Mouse (Mus musculus) liver, embryonic 14.5 days (tissue): Measurements from ENCODE around the gene Adamts12. TPM values are rescaled to one million over a fixed set of nuclear protein-coding genes. Genes with fewer than 3 reads are reported as not detected.

Experiments used
- ATAC-seq: fragments of 200-750 bp; cut with Nextera tagmentation; 2 replicates; pipeline ENCODE4 v1.8.0; 2017; ENCODE audit warnings: moderate number of reproducible peaks, mild to moderate bottlenecking, moderate library complexity; ENCODE audit not compliant: insufficient read depth
- DNase-seq, 3 experiments: peaks; one replicate each; pipeline ENCODE4 v3.0.0-alpha.2; 2012 to 2013; ENCODE audit warnings: low read depth in 3 of 3, low spot score in 3 of 3
- H3K27ac ChIP-seq: fragments of 300-500 bp; sonication (generic); 2 replicates; pipeline ENCODE4 v1.5.1; 2014; ENCODE audit warnings: moderate library complexity, mild to moderate bottlenecking, control low read depth, inconsistent platforms
- H3K27me3 ChIP-seq: fragments of 300-500 bp; sonication (generic); 2 replicates; pipeline ENCODE4 v1.6.1; 2014; ENCODE audit warnings: mild to moderate bottlenecking, low read length, moderate library complexity; ENCODE audit not compliant: control insufficient read depth, insufficient read depth
- H3K36me3 ChIP-seq: fragments of 300-500 bp; sonication (generic); replicated peaks from 2 replicates; pipeline ENCODE4 v1.6.1; 2014; ENCODE audit warnings: low read depth; ENCODE audit not compliant: control insufficient read depth, insufficient read depth
- H3K4me1 ChIP-seq, 2 experiments: fragments of 200-500 bp in 1 of 2; fragments of 300-500 bp in 1 of 2; sonication (generic) in 1 of 2; replicated peaks; 2 replicates each; pipeline ENCODE4 v1.6.1; 2012 to 2014; ENCODE audit warnings: antibody characterized with exemption in 1 of 2, inconsistent platforms in 1 of 2, low read length in 1 of 2; ENCODE audit not compliant: control insufficient read depth in 2 of 2, insufficient read depth in 2 of 2
- H3K4me2 ChIP-seq: fragments of 300-500 bp; sonication (generic); 2 replicates; pipeline ENCODE4 v1.6.1; 2014; ENCODE audit warnings: low read depth, mild to moderate bottlenecking, control low read depth, moderate library complexity
- H3K4me3 ChIP-seq, 2 experiments: fragments of 200-500 bp in 1 of 2; fragments of 300-500 bp in 1 of 2; sonication (generic) in 1 of 2; 2 replicates each; pipeline ENCODE4 v1.5.1; 2012 to 2014; ENCODE audit warnings: low read depth in 2 of 2, low read length in 2 of 2, mild to moderate bottlenecking in 2 of 2, control low read depth in 1 of 2, inconsistent platforms in 1 of 2, moderate library complexity in 1 of 2; ENCODE audit not compliant: insufficient read depth in 1 of 2
- H3K9ac ChIP-seq: fragments of 300-500 bp; sonication (generic); replicated peaks from 2 replicates; pipeline ENCODE4 v1.6.1; 2014; ENCODE audit warnings: mild to moderate bottlenecking, control low read depth, moderate library complexity
- H3K9me3 ChIP-seq: fragments of 300-500 bp; sonication (generic); 2 replicates; pipeline ENCODE4 v1.6.1; 2016; ENCODE audit warnings: low read length, mixed read lengths; ENCODE audit not compliant: control insufficient read depth
- CTCF ChIP-seq: IDR thresholded peaks from 2 replicates; pipeline ENCODE4 v1.5.1; 2016; ENCODE audit warnings: antibody characterized with exemption, low read depth, control low read depth
- EP300 ChIP-seq: IDR thresholded peaks from 2 replicates; pipeline ENCODE4 v1.6.1; 2016; ENCODE audit warnings: antibody characterized with exemption, low read depth
- WGBS: fragments of 180-500 bp; shearing (Covaris S2); extraction: QIAGEN DNeasy Blood & Tissue Kit; methylation state at CpG from one replicate; pipeline ENCODE4 v1.1.7; 2014; ENCODE audit not compliant: insufficient replicate concordance; 5-methylcytosine and 5-hydroxymethylcytosine counted together
- polyA plus RNA-seq, 2 experiments: library from polyadenylated mRNA; depleted of rRNA in 1 of 2; stranded (reverse) in 1 of 2; unstranded in 1 of 2; fragments of >200 nt; fragmentation: Nextera tagmentation in 1 of 2; extraction: Ambion mirVana in 1 of 2; gene quantifications; 2 replicates each; pipeline versions ENCODE4 v1.2.1 to v1.2.3; 2012 to 2014

The Adamts12 gene
- polyA plus RNA-seq, 2 experiments, result 0.23 to 0.47 TPM

DNA sequence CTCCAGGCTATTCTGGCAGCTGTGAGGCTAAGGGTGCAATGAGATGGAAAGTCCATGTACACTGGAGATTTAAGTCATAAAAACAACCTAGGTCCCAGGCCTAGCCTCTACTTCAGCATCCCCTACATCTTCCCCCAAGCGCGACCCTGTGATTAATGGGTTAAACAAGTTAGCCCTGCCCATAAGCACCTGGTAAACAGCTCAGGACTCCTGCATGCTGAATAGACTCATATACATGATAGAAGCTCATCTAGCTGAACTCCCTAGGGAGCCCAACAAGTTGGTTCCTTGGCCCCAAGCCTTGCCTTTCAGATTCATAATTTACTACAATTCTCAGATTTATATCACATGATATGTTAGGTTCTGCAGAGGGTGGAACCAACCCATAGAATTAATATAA lies 292.9 kb downstream of the Adamts12 start:
- Histone ChIP-seq H3K9me3 (no peaks in the 10 kb centered on the region), H3K27me3 (no peaks in the 10 kb centered on the region), H3K9ac (no peak overlapping the region), H3K36me3 (no peaks in the 10 kb centered on the region), H3K4me3 (no peak overlapping the region), H3K4me1 (no peaks in the 10 kb centered on the region), H3K27ac (no peak overlapping the region), H3K4me2 (no peak overlapping the region)
- WGBS, result 69% methylated on average over 2 of the region's 2 CpGs
- ATAC-seq, result no peak
- no peak for TF ChIP-seq EP300
- DNase-seq, result no peak

- Histone ChIP-seq H3K27me3 (no peaks in the 10 kb centered on the region), H3K4me1 (no peaks in the 10 kb centered on the region), H3K4me2 (no peak overlapping the region), H3K36me3 (no peaks in the 10 kb centered on the region), H3K9me3 (no peaks in the 10 kb centered on the region), H3K9ac (no peak overlapping the region), H3K27ac (no peak overlapping the region), H3K4me3 (no peak overlapping the region)
- WGBS, result 64% methylated on average over 1 of the region's 1 CpGs
- no peak for TF ChIP-seq EP300
- TF ChIP-seq CTCF, result no peak
- ATAC-seq, result no peak
- DNase-seq, result no peak
Observed at GRCm38 (mm10) chr15:11360888-11361287, 296.3 kb downstream of the Adamts12 start.

DNA sequence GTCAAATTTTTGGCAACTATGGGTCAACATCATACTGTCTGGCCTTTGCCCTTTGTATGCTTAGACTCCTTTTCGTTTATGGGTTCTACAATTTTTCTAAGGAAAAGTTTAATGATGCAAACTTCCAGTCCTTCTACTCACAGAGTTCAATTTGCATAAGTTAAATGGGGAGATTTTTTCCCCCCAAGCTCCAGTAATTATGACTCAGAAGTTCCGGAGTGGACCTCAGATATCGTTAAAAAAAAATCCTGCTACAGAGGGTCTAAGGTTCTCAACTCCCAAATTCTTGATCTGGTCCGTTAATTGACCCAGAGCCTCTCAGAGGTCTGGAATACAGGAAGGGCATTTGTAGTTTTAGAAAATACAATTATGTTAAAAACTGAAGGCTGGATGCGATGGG lies 297.2 kb downstream of the Adamts12 start:
- TF ChIP-seq CTCF, result no peak
- TF ChIP-seq EP300, result no peak
- Histone ChIP-seq H3K27ac (no peak overlapping the region), H3K4me3 (no peak overlapping the region), H3K4me1 (no peaks in the 10 kb centered on the region), H3K9ac (no peak overlapping the region), H3K36me3 (no peaks in the 10 kb centered on the region), H3K27me3 (no peaks in the 10 kb centered on the region), H3K4me2 (no peak overlapping the region), H3K9me3 (no peaks in the 10 kb centered on the region)
- WGBS, result 57% methylated on average over 5 of the region's 5 CpGs
- DNase-seq (no peak), ATAC-seq (no peak)

DNA sequence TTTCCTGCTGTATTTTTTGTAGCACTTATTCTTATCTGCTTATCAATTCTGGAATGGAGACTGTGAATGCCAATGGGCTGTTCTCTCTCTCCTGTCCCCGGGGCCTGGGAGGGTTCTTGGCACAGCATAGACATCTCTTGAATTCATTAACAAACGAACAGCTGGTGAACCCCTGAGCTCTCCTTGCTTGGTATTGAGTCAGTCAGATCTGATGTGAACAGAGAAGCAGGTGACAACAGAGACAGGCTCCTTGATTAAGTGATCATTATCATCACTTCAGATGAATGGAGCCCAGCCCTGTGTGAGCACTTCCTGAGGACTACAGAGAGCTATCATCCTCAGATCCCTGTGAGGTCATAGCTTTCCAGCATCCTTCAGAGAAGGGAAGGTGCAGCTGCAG lies 299.5 kb downstream of the Adamts12 start:
- no peaks in the 10 kb centered on the region for H3K9me3 ChIP-seq
- no peaks in the 10 kb centered on the region for H3K4me1 ChIP-seq
- ATAC-seq, result no peak
- no peaks in the 10 kb centered on the region for H3K27me3 ChIP-seq
- WGBS, result 31% methylated on average over 2 of the region's 2 CpGs
- TF ChIP-seq EP300 (no peak), CTCF (no peak)
- no peak for DNase-seq
- H3K9ac ChIP-seq, result no peak overlapping the region
- H3K27ac ChIP-seq, result no peak overlapping the region
- H3K36me3 ChIP-seq, result no peaks in the 10 kb centered on the region
- H3K4me3 ChIP-seq, result no peak overlapping the region
- H3K4me2 ChIP-seq, result no peak overlapping the region

DNA sequence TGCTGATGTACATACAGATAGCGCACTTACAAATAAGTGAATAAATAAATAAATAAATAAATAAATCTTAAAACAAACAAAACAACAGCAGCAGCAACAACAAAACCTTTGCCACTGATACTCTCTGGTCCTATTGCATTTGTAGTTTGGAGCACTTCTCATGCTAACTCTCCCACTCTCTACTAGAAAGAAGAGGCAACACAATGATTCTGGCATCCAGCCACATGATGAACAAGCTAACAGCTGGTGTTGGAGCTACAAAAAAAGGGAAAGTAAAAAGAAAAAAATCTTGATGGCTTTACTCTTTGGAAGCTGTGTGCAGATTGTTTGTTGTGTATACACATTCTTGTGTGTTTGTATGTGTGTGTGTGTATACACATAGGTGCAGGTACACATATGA lies 300.2 kb downstream of the Adamts12 start:
- 79% methylated on average over 1 of the region's 1 CpGs for WGBS
- no peak for ATAC-seq
- TF ChIP-seq CTCF (no peak), EP300 (no peak)

More for the DNA sequence above, 300.2 kb downstream of the Adamts12 start:
- no peak overlapping the region for H3K4me2 ChIP-seq
- H3K27me3 ChIP-seq, result no peaks in the 10 kb centered on the region
- no peak overlapping the region for H3K4me3 ChIP-seq
- no peaks in the 10 kb centered on the region for H3K9me3 ChIP-seq
- H3K27ac ChIP-seq, result no peak overlapping the region
- no peak overlapping the region for H3K9ac ChIP-seq
- DNase-seq, result no peak
- H3K4me1 ChIP-seq, result no peaks in the 10 kb centered on the region
- H3K36me3 ChIP-seq, result no peaks in the 10 kb centered on the region
